Mouse (Mus musculus): Measurements from ENCODE around the gene Dlg4.
A peak's percentile ranks its signal among the peaks of the same experiment; 100 is the strongest.

The Dlg4 gene

DNA sequence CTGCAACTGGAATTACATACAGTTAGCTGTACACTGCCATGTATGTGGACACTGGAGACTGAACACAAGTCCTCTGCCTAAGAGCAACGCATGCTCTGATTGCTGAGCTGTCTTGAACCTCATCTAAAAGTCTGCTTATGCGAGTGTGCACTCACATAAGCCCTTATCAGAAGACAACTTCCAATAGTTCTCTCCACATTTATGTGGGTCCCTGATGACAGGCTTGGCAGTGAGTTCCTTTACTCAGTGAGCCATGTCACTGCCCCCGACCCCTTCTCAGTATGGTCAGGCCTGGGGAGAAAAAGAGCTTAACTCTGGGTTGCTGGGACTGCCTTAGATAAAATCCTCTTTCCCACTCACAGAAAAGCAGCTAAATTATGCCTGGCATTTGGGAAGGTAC is at the start of gene Dlg4:
TSS of gene Dlg4 (plus strand) at position 274 of the 400 bp plus-strand sequence.
- DNase-seq = no peak

DNA sequence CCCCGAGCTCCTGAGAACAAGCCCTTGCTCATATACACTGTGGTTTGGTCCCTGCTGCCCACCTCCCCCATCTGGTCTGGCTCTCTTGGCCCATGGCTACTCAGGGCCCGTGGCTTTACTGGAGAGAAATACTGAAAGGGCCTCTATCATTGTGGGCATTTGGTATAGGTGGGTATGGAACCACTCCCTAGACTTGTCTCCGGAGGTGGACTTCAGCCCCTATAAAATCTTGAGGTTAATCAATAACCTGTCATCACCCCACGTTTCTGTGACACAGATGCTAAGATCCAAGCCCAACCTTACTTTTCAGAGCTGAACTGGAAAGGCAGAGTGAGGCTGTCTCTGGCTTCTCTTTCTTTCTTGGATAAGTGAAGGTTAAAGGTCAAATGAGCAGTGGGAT is 47.9 kb upstream of the Dlg4 start:
- DNase-seq = no peak

DNA sequence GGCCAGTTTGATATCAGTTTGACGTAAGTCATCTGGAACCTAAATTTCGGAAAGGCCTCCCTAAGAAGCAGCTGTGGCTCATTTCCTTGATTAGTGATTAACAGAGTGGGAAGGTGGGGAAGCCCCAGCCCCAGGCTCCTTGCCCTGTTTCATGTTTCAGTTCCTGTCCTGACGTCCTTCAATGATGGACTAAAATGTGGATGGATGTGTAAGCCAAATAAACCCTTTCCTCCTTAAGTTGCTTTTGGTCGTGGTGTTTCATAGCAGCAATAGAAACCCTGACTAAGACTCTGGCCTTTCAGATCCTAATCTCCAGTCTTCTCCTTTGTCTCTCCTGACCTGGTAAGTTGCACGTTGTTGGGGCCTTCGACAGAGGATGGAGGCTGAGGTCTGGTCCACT is 46.5 kb upstream of the Dlg4 start:
- no peak for DNase-seq

DNA sequence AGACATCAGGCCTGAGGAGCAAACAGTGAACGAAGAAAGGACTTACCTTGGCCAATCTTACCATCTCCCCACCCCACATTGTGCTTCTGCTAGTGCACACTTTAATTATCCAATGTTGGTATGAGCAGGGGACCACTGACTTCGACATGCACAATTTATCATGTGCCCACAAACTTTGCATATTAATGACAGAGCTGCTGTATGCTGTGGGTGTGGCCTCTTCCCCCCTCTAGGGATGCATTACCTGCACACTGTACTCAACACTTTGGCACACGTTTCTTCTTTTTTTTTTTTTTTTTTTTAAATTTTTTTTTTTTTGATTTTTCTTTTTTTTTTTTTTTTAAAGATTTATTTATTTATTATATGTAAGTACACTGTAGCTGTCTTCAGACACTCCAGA is 46.0 kb upstream of the Dlg4 start:
- no peak for DNase-seq

DNA sequence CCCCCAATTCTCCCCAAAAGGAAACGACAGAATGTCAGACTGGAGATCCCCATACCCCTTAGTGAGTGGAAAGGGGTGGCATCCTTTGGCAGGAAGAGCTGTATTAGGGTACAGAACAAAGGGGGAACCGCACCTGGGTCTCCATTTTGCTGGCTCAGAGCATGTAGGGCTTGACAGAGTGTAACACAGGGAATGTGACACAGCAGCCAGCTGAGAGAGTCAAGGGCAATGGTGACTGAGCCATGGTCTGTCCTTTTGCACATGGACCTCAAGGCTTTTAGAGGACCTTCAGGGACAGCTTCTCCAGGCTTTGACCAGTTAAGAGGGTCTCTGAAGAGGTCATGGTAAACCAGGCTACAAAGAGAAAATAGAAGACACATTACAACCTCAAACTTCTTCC is 41.8 kb upstream of the Dlg4 start:
- no peak for DNase-seq

DNA sequence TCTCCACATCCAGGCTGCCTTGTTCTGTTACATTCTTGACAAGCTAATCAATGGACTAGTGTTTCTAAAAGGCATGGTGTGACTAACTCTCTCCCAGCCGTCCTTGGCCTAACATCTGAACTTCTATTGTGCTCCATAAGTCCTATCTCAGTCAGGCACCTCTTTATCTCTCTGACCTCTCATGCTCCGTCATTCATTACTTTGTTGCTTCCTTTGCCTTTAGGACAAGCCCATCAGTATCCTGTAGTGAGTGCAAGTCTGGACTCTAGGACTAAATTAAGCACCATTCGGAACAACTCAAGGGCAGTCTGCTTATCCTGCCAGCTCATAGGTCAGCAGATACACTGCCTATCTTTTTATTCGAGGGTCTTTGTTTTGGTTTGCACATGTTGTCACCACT is 40.5 kb upstream of the Dlg4 start:
- no peak for DNase-seq

DNA sequence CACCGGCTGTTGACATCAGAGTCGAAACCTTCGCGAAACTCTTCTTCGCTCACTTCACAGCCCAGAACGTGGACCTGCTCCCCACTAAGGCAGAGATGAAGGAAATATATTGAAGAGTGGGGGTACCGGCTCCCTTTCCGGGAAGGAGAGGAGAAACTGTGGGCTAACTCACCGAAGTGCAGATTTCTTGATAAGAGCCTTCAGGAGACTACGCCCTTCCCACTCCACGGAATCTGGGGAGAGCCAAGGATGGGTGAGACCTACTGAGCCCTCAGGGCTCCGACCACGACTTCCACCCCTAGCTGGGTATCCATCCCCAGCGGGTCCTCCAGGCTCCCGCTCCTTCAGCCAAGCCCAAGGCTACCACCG is 36.9 kb upstream of the Dlg4 start:
- DNase-seq = no peak

DNA sequence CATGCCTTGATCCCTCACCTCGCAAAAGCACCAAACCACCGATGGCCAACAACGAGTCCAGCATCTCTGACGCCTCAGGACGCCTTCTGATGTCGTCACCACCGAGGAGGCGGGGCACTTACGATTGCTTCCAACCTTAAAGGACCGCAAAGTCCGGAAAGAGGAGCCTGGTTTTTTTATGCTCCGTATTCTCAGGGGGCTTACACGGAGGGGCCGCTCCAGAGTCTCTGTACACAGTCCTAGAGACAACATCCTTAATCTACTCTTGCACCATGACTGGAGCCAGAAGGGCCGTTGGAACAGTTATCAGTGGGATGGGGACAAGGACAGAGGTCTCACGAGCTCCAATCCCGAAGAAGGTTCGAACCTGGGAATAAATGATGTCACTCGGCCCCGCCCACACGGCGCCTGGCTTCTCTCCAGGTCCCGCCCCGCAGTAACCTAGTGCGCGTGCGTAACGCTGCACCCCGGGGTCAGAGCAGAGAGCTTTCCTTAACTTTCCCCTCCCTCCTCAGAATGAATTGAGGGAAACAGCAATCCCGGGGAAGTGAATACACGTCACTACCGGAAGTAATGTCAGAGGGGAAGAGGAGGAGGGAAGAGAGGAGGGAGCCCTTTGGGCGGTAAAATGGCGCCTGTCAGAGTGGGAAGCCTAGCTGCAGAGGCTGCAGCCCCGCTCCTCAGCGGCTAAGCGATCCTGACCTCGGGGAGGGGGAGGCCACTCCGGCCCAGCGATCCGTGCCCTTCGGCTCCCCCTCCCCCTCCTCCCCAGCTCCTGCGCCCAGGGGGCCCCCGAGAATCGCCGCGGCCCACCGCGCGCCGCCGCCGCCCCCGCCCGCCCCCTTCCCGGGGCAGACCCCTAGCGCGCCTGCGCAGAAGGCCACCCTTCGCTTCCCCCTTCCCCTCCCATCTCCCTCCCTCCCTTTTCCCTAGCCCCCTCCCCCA is 36.3 kb upstream of the Dlg4 start:
- DNase-seq = peak; percentile 99

DNA sequence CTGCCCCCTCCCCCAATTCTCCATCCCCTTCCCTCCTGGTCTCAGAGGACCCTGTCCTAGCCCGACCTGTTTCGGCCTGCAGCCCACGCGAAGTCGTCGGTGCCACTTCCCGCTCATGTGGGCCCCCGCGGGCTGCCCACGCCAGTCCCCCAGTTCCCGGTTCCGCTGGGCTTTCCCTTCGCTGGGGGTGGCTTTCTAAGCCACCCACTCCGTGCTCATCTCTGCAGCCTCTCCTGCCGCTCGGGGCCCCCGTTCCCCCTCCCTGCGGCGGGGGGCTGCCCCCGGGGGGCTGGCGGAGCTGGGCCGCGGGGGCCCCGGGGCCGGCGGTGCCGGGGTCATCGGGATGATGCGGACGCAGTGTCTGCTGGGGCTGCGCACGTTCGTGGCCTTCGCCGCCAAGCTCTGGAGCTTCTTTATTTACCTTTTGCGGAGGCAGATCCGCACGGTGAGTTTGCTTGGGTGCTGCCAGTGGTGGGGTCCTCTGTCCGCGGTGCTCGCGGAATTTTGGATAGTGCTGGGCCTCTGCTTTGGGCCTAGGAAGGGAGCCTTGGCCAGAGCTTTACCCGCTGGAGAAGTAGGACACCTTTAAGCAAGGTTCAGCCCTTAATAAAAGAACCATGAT is 35.5 kb upstream of the Dlg4 start, which contains the start of gene Ctdnep1:
TSS of gene Ctdnep1 (plus strand) at position 16 of the 622 bp plus-strand sequence.
- no peak for DNase-seq

DNA sequence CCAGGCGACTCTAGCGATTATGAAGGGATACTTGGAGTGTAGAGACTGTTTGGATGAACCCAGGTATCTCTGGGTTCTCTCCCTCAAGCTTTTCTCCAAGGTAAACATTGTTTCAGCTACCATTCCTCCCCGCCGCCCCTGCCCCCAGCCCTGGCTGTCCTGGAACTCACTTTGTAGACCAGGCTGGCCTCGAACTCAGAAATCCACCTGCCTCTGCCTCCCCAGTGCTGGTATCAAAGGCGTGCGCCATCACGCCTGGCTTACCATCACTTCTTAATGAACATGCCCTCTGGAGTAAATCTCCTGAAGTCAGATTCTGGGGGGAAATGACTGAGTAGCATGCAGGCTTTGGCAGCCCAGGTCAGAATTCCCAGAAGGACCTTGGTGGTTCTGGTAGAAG is 34.5 kb upstream of the Dlg4 start, which contains the start of gene Elp5:
TSS of gene Elp5 (minus strand) at position 293 of the 400 bp plus-strand sequence.
- no peak for DNase-seq

DNA sequence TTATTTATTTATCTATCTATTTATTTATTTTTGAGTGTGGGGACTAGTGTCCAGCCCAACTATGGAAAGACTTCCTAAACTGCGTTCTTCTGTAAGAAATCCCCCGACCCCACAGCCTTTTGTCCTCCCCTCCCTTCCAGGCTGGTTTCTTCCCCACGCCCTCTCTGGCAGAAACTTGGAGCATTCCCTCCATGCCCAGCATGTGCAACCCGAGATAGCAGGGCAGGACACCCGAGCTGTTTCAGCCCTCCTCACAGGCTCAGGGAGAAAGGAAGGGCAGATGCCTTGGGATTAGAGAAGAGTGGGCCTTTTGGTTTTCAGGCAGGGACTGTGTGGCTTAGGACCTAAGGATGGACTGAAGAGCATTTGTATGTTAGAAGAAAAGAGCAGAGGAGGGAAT is 33.9 kb upstream of the Dlg4 start:
- no peak for DNase-seq

DNA sequence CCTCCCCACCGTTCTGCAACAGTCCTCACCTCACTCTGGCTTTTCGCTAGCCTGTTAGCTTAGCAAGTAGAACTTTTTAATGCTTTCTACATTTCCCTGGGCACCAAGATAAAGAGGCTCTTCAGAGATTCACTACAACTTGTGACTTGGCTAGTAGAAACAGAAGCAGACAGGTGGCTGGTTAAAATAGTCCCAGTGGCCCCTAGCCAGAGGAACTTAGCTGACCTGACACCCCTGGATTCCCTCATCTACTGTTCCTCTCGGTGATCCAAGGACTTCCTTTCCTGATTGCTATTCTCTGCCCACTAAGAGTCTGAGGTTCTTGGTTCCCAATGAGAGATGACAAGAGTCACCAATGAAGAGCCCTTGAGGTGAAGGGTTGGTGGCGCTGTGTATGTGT is 33.4 kb upstream of the Dlg4 start:
- no peak for DNase-seq

DNA sequence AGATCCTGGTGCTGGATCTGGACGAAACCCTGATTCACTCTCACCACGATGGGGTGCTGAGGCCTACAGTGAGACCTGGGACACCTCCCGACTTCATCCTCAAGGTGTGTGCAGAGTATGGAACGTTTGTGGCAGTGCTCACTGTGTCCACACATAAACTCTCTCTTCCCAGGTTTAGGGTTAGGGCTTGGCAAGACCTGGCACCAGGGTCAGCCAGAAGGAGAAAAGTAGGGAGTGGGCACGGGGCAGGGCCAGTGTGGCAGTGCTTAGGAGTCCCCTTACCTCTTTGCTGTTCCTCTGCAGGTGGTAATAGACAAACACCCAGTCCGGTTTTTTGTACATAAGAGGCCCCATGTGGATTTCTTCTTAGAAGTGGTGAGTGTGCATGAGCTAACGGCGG is 32.3 kb upstream of the Dlg4 start:
- no peak for DNase-seq

DNA sequence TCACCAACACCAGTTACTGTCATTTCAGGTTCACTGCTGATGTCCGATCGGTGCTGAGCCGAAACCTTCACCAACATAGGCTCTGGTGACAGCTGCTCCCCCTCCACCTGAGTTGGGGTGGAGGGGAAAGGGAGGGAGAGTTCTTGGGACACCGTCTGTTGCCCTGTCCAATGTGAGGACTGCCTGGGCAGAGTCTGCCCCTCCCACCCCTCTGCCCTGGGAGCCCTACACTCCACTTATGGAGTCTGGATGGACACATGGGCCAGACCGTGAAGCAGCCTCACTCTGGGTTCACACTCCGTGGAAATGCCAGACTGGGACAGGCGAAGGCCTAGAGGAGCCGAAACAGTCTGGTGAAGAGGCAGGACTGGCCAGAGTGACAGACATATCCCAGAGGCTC is 26.8 kb upstream of the Dlg4 start:
- no peak for DNase-seq

DNA sequence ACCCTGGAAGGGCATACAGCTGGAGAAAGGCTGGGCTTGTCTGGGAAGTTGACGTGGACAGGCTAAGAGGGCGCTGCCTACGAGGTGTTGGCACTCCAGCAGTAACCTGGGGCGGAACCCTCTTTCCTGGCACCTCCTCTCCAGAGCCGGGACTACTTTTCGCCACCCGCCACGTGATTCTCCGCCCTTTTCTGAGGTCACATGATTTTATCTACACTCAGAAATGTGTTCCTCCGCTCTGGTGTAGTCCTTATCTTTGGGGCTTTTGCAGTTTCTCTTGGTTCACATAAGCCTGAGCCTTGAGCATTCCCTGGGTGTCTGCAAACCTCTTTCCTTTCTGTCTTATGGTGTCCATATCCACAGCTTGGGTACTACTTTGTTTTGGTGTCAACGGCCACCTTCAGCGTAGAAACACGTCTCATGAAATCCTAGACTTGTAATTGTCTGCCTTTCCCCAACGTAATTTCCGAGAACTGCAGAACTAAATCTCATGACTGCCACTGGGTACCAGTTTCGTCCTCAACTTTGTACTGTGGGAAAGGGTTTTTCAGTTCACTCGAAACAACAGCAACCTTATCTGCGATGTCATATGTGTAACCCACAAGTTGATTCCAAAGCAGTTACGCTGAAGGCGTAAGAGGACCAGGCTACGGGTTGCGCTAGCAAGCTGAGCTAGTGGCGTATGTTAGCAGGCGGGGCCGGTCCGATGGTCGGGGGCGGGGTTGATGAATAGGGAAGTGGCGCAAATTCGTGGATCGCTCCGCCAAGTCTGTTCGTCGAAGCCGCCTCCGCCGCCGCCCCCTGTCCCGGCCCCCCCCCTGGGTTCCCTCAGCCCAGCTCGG is 25.7 kb upstream of the Dlg4 start, which contains the start of gene Gabarap:
TSS of gene Gabarap (plus strand) at position 294 of the 842 bp plus-strand sequence.
- DNase-seq = peak; percentile 99

DNA sequence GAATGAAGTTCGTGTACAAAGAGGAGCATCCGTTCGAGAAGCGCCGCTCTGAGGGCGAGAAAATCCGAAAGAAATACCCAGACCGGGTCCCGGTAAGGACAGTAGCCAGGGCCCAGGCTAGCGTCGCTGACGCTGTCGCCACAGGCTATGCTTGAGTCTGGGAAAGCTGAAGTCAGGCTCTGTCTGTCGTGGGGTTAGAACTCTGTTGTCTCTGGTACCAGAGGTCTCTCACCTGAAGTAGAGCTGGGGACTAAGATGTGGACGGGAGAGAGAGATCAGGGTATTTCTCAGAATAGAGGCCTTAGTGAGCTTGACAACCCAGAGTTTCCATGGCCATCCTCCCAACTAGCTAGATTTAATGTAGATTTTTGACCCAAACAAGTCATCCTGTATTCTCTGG is 25.0 kb upstream of the Dlg4 start:
- DNase-seq = no peak

DNA sequence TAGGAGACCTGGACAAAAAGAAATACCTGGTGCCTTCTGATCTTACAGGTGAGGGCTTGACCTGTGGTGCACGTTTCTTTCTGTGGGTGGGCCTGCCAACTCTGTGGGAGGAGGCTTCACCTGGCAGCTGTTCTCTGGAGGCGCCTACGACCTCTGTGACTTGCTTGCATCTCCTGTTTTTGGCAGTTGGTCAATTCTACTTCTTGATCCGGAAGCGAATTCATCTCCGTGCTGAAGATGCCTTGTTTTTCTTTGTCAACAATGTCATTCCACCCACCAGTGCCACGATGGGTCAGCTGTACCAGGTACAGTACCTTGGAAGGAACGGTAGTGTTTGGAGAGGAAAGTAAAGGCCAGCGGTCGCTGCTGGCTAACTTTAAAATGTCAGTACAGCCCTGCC is 24.3 kb upstream of the Dlg4 start:
- no peak for DNase-seq

DNA sequence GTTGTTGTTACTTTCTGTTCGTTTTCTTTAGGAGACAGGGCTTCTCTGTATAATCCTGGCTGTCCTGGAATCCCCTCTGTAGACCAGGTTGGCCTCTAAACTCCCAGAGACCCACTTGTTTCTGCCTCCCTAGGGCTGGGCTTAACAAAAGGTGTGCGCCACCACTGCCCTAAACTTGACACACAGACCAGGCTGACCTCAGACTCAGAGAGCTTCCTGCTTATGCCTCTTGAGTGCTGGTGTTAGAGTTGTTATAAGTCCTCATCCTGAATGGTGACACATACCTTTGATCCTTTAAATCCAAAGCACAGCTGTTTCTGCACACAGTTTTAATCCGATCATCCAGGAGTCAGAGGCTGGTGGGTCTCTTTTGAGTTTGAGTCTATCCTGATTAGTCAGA is 23.8 kb upstream of the Dlg4 start:
- no peak for DNase-seq

DNA sequence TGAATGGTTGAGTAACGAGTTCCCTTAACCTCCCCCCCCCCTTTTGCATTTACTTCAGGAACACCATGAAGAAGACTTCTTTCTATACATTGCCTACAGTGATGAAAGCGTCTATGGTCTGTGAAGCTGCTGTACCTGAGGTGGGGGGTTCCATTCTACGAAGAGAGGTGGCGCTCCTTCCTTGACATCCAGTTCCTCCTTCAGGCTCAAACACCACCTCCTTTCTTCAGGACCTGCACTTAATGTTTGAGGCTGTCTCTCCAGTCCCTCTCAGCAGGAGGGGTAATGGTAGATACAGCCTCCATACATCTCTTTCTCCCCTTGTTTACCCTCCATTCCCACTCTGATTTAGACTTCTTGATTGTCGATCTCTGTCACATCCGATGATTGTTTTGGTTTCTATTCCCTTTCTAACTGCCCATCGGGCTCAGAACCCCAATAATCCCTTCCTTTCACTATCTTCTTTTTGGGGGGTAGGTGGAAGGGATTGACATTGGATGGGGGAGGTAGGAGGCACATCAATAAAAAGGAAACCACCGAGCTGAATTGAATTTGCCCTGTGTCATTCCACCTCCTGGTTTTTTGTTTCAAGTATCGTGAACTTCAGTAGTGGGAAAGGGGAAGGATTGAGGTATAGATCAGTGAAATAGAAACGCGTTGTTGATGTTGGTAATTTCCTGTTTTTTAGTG is 22.2 kb upstream of the Dlg4 start:
- DNase-seq = no peak

DNA sequence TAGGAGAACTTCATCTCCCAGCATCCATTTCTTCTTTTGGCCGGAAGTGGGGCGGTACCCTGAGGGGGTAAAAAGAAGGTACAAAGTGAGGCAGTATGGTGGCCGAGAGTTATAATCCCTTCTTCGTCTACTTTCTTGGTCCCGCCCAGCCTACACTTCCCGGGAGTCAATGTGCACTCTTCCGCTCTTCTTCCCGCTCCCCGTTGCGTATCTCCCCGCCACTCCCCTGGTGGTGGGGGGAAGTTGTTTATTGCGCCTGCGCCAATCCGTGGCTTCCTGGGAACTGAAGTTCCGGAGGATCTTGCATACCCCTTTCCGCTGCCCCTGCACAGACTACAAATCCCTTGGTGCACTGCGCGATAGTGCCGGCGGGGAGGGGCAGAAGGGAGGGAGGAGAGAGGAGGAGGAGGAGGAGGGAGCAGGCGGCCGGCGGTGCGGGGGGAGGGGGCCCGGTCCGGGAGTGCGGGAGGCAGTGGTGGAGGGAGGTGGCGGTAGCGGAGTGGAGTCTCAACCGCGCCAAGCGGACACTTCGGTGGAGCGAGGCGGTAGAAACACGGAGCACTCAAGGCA is 21.3 kb upstream of the Dlg4 start, which contains the start of gene Phf23:
TSS of gene Phf23 (plus strand) at position 387 of the 570 bp plus-strand sequence.
- DNase-seq = peak; percentile 97 to 99

DNA sequence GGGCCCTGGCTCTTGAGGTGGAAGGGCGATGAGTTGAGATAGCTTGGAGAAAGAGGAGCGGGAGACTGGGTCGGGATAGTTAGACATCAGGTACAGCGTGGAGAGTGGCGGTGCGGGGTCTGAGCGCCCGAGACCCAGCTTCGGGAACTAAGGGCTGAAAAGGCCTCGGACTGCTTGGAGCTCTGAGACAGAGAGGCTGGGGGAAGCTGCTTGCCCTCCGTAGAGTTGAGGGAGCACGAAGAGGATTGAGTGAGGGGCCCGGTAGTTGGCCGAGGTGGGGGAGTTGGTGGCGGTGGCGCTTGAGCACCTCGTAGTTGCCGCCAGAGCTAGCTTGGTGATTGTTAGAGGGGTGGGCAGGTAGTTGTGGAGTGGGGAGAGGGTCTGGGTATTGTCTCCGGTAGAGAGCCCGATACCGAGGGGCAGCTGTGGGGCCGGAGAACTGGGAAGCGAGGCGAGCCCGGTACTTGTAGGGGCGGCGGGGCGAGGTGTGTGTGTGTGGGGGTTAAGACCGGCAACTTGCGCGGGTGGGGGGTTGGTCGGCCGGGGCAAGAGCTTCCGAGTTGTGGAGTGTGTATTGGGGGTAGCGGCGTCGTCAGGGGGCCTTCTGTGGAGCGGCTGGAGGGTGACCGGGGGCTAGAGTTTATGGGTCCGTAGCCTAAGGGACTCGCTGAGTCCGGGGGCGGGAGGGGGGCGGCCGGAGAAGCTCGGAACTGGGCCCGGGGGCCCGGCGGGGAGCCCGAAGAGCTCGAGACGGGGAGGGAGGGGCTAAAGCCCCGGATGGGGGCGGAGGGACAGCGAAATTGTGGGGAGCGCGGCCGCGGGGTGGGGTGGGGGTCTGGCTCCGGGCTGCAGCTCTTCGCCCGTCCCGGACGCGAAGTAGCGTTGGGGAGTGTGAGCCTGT is 20.3 kb upstream of the Dlg4 start:
- peak; percentile 78 to 83 for DNase-seq

All from cerebellum, postnatal 10 days (tissue).